Mouse (Mus musculus): Measurements from ENCODE around the gene Ugt1a5. TPM values are rescaled to one million over a fixed set of nuclear protein-coding genes. Genes with fewer than 3 reads are reported as not detected.
A peak's percentile ranks its signal among the peaks of the same experiment; 100 is the strongest.
"Not testable (repeated sequence)": the region's sequence is repeated elsewhere in the genome, so short reads cannot be mapped to it uniquely, and the experiment has no call there.

Ugt1a5 gene
- total and polyA plus RNA-seq, 3 experiments: not detected

GRCm38 (mm10) chr1:88130223-88130622 lies 35.6 kb upstream of the Ugt1a5 start:
- not testable (repeated sequence) for H3K27me3 ChIP-seq (ENCODE audit: control insufficient read depth in 1 of 2, insufficient read depth in 2 of 2, low read length in 2 of 2); H3K9ac ChIP-seq (ENCODE audit: control insufficient read depth, low read depth, low read length, poor library complexity, severe bottlenecking); H3K4me1 ChIP-seq (ENCODE audit: control insufficient read depth in 1 of 2, insufficient read depth in 2 of 2, low read length in 2 of 2); H3K9me3 ChIP-seq (replicated peaks; ENCODE audit: insufficient read depth, low read length); H3K79me2 ChIP-seq (ENCODE audit: control insufficient read depth, insufficient read depth, low read length, poor library complexity); H3K4me3 ChIP-seq (ENCODE audit: control insufficient read depth in 1 of 2, insufficient read depth in 1 of 2, low read depth in 2 of 2, low read length in 2 of 2); H3K27ac ChIP-seq (ENCODE audit: control insufficient read depth, low read depth, low read length); DNase-seq (ENCODE audit: low read depth, low spot score); H3K36me3 ChIP-seq (ENCODE audit: control insufficient read depth in 1 of 2, insufficient read depth in 2 of 2, low read length in 2 of 2)

- H3K27me3 ChIP-seq (ENCODE audit: control insufficient read depth in 1 of 2, insufficient read depth in 2 of 2, low read length in 2 of 2): no peaks in the 10 kb centered on the region
- no peak overlapping the region for H3K9ac ChIP-seq (ENCODE audit: control insufficient read depth, low read depth, low read length, poor library complexity, severe bottlenecking)
- H3K4me3 ChIP-seq (ENCODE audit: control insufficient read depth in 1 of 2, insufficient read depth in 1 of 2, low read depth in 2 of 2, low read length in 2 of 2): no peak overlapping the region
- H3K4me1 ChIP-seq (ENCODE audit: control insufficient read depth in 1 of 2, insufficient read depth in 2 of 2, low read length in 2 of 2): no peaks in the 10 kb centered on the region
- no peak for TF ChIP-seq TCF12 (IDR thresholded peaks at IDR 0.05; ENCODE audit: low read depth, low read length)
- TF ChIP-seq ZMIZ1 (IDR thresholded peaks at IDR 0.05; ENCODE audit: low read depth, low read length): no peak
- TF ChIP-seq ZKSCAN1 (IDR thresholded peaks at IDR 0.05; ENCODE audit: low read depth, low read length): no peak
- no peak for TF ChIP-seq GATA1 (IDR thresholded peaks at IDR 0.05; ENCODE audit: low read depth, low read length)
- H3K36me3 ChIP-seq (ENCODE audit: control insufficient read depth in 1 of 2, insufficient read depth in 2 of 2, low read length in 2 of 2): no peaks in the 10 kb centered on the region
- H3K9me3 ChIP-seq (replicated peaks; ENCODE audit: insufficient read depth, low read length): no peaks in the 10 kb centered on the region
- no peaks in the 10 kb centered on the region for H3K79me2 ChIP-seq (ENCODE audit: control insufficient read depth, insufficient read depth, low read length, poor library complexity)
- DNase-seq (ENCODE audit: low read depth, low spot score): no peak
- H3K27ac ChIP-seq (ENCODE audit: control insufficient read depth, low read depth, low read length): no peak overlapping the region
Measured at GRCm38 (mm10) chr1:88133908-88134456, 31.8 kb upstream of the Ugt1a5 start.

- H3K9me3 ChIP-seq (replicated peaks; ENCODE audit: insufficient read depth, low read length); H3K27me3 ChIP-seq (ENCODE audit: control insufficient read depth in 1 of 2, insufficient read depth in 2 of 2, low read length in 2 of 2); H3K4me1 ChIP-seq (ENCODE audit: control insufficient read depth in 1 of 2, insufficient read depth in 2 of 2, low read length in 2 of 2); H3K4me3 ChIP-seq (ENCODE audit: control insufficient read depth in 1 of 2, insufficient read depth in 1 of 2, low read depth in 2 of 2, low read length in 2 of 2); H3K27ac ChIP-seq (ENCODE audit: control insufficient read depth, low read depth, low read length); H3K36me3 ChIP-seq (ENCODE audit: control insufficient read depth in 1 of 2, insufficient read depth in 2 of 2, low read length in 2 of 2); H3K79me2 ChIP-seq (ENCODE audit: control insufficient read depth, insufficient read depth, low read length, poor library complexity); DNase-seq (ENCODE audit: low read depth, low spot score); H3K9ac ChIP-seq (ENCODE audit: control insufficient read depth, low read depth, low read length, poor library complexity, severe bottlenecking): not testable (repeated sequence)
- 0 out of 2 replicates have a peak, but pooled peaks have one; percentile 27 for TF ChIP-seq BHLHE40 (IDR thresholded peaks at IDR 0.05; ENCODE audit: borderline replicate concordance, low read depth, low read length)
Measured at GRCm38 (mm10) chr1:88134457-88135011, 31.3 kb upstream of the Ugt1a5 start, which contains the start of gene Ugt1a6a. Ugt1a6a (plus strand) TSS chr1:88134809.

GRCm38 (mm10) chr1:88135229-88135904 lies 30.4 kb upstream of the Ugt1a5 start:
- not testable (repeated sequence) for H3K9me3 ChIP-seq (replicated peaks; ENCODE audit: insufficient read depth, low read length); H3K4me1 ChIP-seq (ENCODE audit: control insufficient read depth in 1 of 2, insufficient read depth in 2 of 2, low read length in 2 of 2); H3K36me3 ChIP-seq (ENCODE audit: control insufficient read depth in 1 of 2, insufficient read depth in 2 of 2, low read length in 2 of 2); H3K79me2 ChIP-seq (ENCODE audit: control insufficient read depth, insufficient read depth, low read length, poor library complexity); H3K9ac ChIP-seq (ENCODE audit: control insufficient read depth, low read depth, low read length, poor library complexity, severe bottlenecking); H3K27me3 ChIP-seq (ENCODE audit: control insufficient read depth in 1 of 2, insufficient read depth in 2 of 2, low read length in 2 of 2); H3K4me3 ChIP-seq (ENCODE audit: control insufficient read depth in 1 of 2, insufficient read depth in 1 of 2, low read depth in 2 of 2, low read length in 2 of 2); H3K27ac ChIP-seq (ENCODE audit: control insufficient read depth, low read depth, low read length)
- peak; percentile 18 for DNase-seq (ENCODE audit: low read depth, low spot score)
